8 mouse cellular contexts compared by ENCODE assay signal in genomic region chr2:127584436-127584858, GRCm38 (mm10). TPM values are rescaled to one million over a fixed set of nuclear protein-coding genes. Genes with fewer than 3 reads are reported as not detected.
A peak's percentile ranks its signal among the peaks of the same experiment; 100 is the strongest.
DNase-seq lines count a peak whose midpoint lies in the region; ATAC-seq lines count a peak whose summit lies in the region.

No protein-coding gene starts in this region.

- ATAC-seq in inflammation-experienced regulatory T-cells, adult 6 months = peak; percentile 94
- peak; percentile 85 for ATAC-seq in megakaryocyte-erythroid progenitor cell, adult 5-6 weeks (replicated peaks; ENCODE audit: low FRiP score, low TSS enrichment, poor library complexity, severe bottlenecking)

- intact Hi-C loops in gastrocnemius, postnatal 14 days (cut with DNase I; ENCODE audit: low total_unique reads) = no loop called here
- intact Hi-C loops in left cerebral cortex, postnatal 10 days (cut with DNase I) = no loop called here

- DNase-seq in adrenal gland, adult (ENCODE audit: inconsistent age in 2 of 2, low spot score in 1 of 2) = peak; percentile 95 to 98
- DNase-seq in embryo, embryonic 10.5 days (ENCODE audit: low spot score) = peak; percentile 96
- peak; percentile 91 for DNase-seq in gastrocnemius, postnatal 14 days
- DNase-seq in left cerebral cortex, postnatal 10 days (ENCODE audit: extremely low spot score in 1 of 2, low spot score in 2 of 2) = peak; percentile 95
- peak; percentile 94 for DNase-seq in right cerebral cortex, postnatal 25 days
- DNase-seq in urinary bladder, postnatal 4 days (ENCODE audit: low spot score in 2 of 2) = peak; percentile 85 to 91

RNA-seq across cellular contexts. Expression of gene Zfp661, which starts 2.4 kb away (rescaled TPM):
- total RNA-seq in gastrocnemius, postnatal 14 days (2021) = 1 to 10 TPM; 1.3 to 2.5 TPM
- 1 to 10 TPM in 2 of 3 experiments, under 1 TPM in 1; 0.92 to 3.0 (median 2.4) TPM for polyA plus RNA-seq in inflammation-experienced regulatory T-cells, adult 6 months (2017; shearing (Covaris generic))
- total RNA-seq in left cerebral cortex, postnatal 10 days (2021) = 1 to 10 TPM; 8.0 to 9.3 TPM
- 4.5 and 6.5 TPM in 2 replicates for total RNA-seq in megakaryocyte-erythroid progenitor cell, adult 5-6 weeks (2014; fragmentation: Nextera tagmentation)
- 4.5 and 6.2 TPM in 2 replicates for total RNA-seq in megakaryocyte-erythroid progenitor cell, adult 5-6 weeks (2017)

RNA-seq across cellular contexts. Expression of gene Mrps5, which starts 2.6 kb away (rescaled TPM):
- 10 to 100 TPM; 85.2 to 98.4 TPM for total RNA-seq in gastrocnemius, postnatal 14 days (2021)
- 100 to 1,000 TPM; 107 to 152 (median 144) TPM for polyA plus RNA-seq in inflammation-experienced regulatory T-cells, adult 6 months (2017; shearing (Covaris generic))
- 10 to 100 TPM; 90.7 to 100.0 TPM for total RNA-seq in left cerebral cortex, postnatal 10 days (2021)
- 74.2 and 98.4 TPM in 2 replicates for total RNA-seq in megakaryocyte-erythroid progenitor cell, adult 5-6 weeks (2014; fragmentation: Nextera tagmentation)
- total RNA-seq in megakaryocyte-erythroid progenitor cell, adult 5-6 weeks (2017) = 164 and 215 TPM in 2 replicates

RNA-seq across cellular contexts. Expression of gene Prom2, which starts 43.2 kb away (rescaled TPM):
- not detected for total RNA-seq in gastrocnemius, postnatal 14 days (2021)
- under 1 TPM in 1 of 3 experiments, not detected in 2; 0.10 TPM for polyA plus RNA-seq in inflammation-experienced regulatory T-cells, adult 6 months (2017; shearing (Covaris generic))
- total RNA-seq in left cerebral cortex, postnatal 10 days (2021) = under 1 TPM in 1 of 2 experiments, not detected in 1; 0.11 TPM
- not detected in 2 replicates for total RNA-seq in megakaryocyte-erythroid progenitor cell, adult 5-6 weeks (2014; fragmentation: Nextera tagmentation)
- not detected in 2 replicates for total RNA-seq in megakaryocyte-erythroid progenitor cell, adult 5-6 weeks (2017)

Comparison
In these comparisons a context has a peak if more than half of its experiments do, and no peak if none do; other contexts are left out.
1. Peak in every context shown above with its lines: DNase-seq and ATAC-seq.